ENCODE assay signal across 14 mouse cellular contexts in genomic region chr10:17332986-17333385, GRCm38 (mm10).
DNase-seq lines count a peak whose midpoint lies in the region; ATAC-seq lines count a peak whose summit lies in the region.
"Had no signal": no experiment of that assay in that cellular context is flagged by ENCODE, and none has a peak within 500 bp of the region (broad histone marks: within the 10 kb centered on the region; RNA-seq: fewer than 3 reads in every experiment).

No protein-coding gene starts in this region.

- no peaks in the 10 kb centered on the region for H3K9me3 ChIP-seq in neural tube, embryonic 12.5 days
- no peaks in the 10 kb centered on the region for H3K9me3 ChIP-seq in neural tube, embryonic 15.5 days (replicated peaks)
- H3K9me3 ChIP-seq in hindbrain, embryonic 12.5 days (replicated peaks): no peaks in the 10 kb centered on the region
- H3K9me3 ChIP-seq: heart, embryonic 12.5 days; intestine, embryonic 15.5 days had no signal

- H3K4me1 ChIP-seq in neural tube, embryonic 12.5 days: peaks cover 31% of the 10 kb centered on the region
- peaks cover 30% of the 10 kb centered on the region for H3K4me1 ChIP-seq in neural tube, embryonic 15.5 days
- peaks cover 36% of the 10 kb centered on the region for H3K4me1 ChIP-seq in hindbrain, embryonic 12.5 days
- H3K4me1 ChIP-seq: intestine, embryonic 15.5 days had no signal

- no peak overlapping the region for H3K9ac ChIP-seq in neural tube, embryonic 12.5 days
- no peak overlapping the region for H3K9ac ChIP-seq in neural tube, embryonic 15.5 days (replicated peaks)
- H3K9ac ChIP-seq in hindbrain, embryonic 12.5 days: no peak overlapping the region
- H3K9ac ChIP-seq: heart, embryonic 12.5 days; intestine, embryonic 15.5 days had no signal

- 32% methylated on average over 3 of the region's 3 CpGs for WGBS in neural tube, embryonic 12.5 days
- 28% methylated on average over 3 of the region's 3 CpGs for WGBS in neural tube, embryonic 15.5 days
- 23% methylated on average over 3 of the region's 3 CpGs for WGBS in hindbrain, embryonic 12.5 days

- no peak overlapping the region for H3K4me3 ChIP-seq in neural tube, embryonic 12.5 days
- H3K4me3 ChIP-seq in neural tube, embryonic 15.5 days (replicated peaks): no peak overlapping the region
- no peak overlapping the region for H3K4me3 ChIP-seq in hindbrain, embryonic 12.5 days
- H3K4me3 ChIP-seq: erythroblast, embryonic 14.5 days; heart, embryonic 12.5 days; intestine, embryonic 15.5 days had no signal

- 0 out of 2 replicates have a peak, but pooled peaks have one; percentile 4 for ATAC-seq in neural tube, embryonic 12.5 days (ENCODE audit: low FRiP score, low read depth)
- no peak for ATAC-seq in neural tube, embryonic 15.5 days (ENCODE audit: low FRiP score)
- no peak for ATAC-seq in hindbrain, embryonic 12.5 days (ENCODE audit: low FRiP score)
- ATAC-seq: intestine, embryonic 15.5 days had no signal

- no peak overlapping the region for H3K27ac ChIP-seq in neural tube, embryonic 12.5 days
- no peak overlapping the region for H3K27ac ChIP-seq in neural tube, embryonic 15.5 days (replicated peaks)
- H3K27ac ChIP-seq in hindbrain, embryonic 12.5 days: peak overlapping the region; percentile 92
- H3K27ac ChIP-seq: intestine, embryonic 15.5 days had no signal

- no peaks in the 10 kb centered on the region for H3K27me3 ChIP-seq in neural tube, embryonic 12.5 days (replicated peaks)
- no peaks in the 10 kb centered on the region for H3K27me3 ChIP-seq in neural tube, embryonic 15.5 days (replicated peaks)
- H3K27me3 ChIP-seq in hindbrain, embryonic 12.5 days: no peaks in the 10 kb centered on the region
- H3K27me3 ChIP-seq: heart, embryonic 12.5 days; intestine, embryonic 15.5 days had no signal

- H3K36me3 ChIP-seq in neural tube, embryonic 12.5 days: no peaks in the 10 kb centered on the region
- no peaks in the 10 kb centered on the region for H3K36me3 ChIP-seq in neural tube, embryonic 15.5 days
- no peaks in the 10 kb centered on the region for H3K36me3 ChIP-seq in hindbrain, embryonic 12.5 days
- H3K36me3 ChIP-seq: heart, embryonic 12.5 days; intestine, embryonic 15.5 days had no signal

- peak; percentile 64 for DNase-seq in heart, adult 11 months
- DNase-seq in heart, adult 18-20 months: no peak
- no peak for DNase-seq in spleen, postnatal 10 days (ENCODE audit: low spot score in 2 of 2)
- no peak for DNase-seq in left cerebral cortex, postnatal 25 days (ENCODE audit: low spot score in 2 of 2)
- DNase-seq: B cell, adult 2 months; gastrocnemius, postnatal 25 days; lung, adult 18-20 months; thymus, postnatal 36 days had no signal

- H3K4me2 ChIP-seq in neural tube, embryonic 12.5 days (replicated peaks): no peak overlapping the region
- no peak overlapping the region for H3K4me2 ChIP-seq in neural tube, embryonic 15.5 days
- H3K4me2 ChIP-seq in hindbrain, embryonic 12.5 days (replicated peaks): no peak overlapping the region
- H3K4me2 ChIP-seq: intestine, embryonic 15.5 days had no signal

- intact Hi-C loops in left cerebral cortex, postnatal 25 days (cut with DNase I): loop anchor here (5.0 kb wide), 1 partner anchor 389 kb away; the partner anchor contains the start of gene Cited2
